Mouse (Mus musculus) CD4-positive, CD25-positive, alpha-beta regulatory T cell, adult 4 months (primary cell): ENCODE results near the gene Yif1b. TPM values are rescaled to one million over a fixed set of nuclear protein-coding genes. Genes with fewer than 3 reads are reported as not detected.

Experiments
- polyA plus RNA-seq, 2 experiments: library from polyadenylated mRNA; unstranded; fragments of 100-300 nt; shearing (Covaris generic); gene quantifications; one replicate each; pipeline ENCODE4 v1.2.1; 2017

Gene Yif1b
- polyA plus RNA-seq, 2 experiments from 2014 or later: 58.4 to 71.7 TPM

Other genes with a start within 250 kb of the Yif1b start
- under 1 TPM in 1 of 2 experiments, not detected in 1; 0.05 TPM for gene Ryr1, start 113.2 kb upstream of the Yif1b start, polyA plus RNA-seq
- 1 to 10 TPM; 1.1 to 3.2 TPM for gene Rasgrp4, start 103.5 kb upstream of the Yif1b start, polyA plus RNA-seq
- gene Fam98c, start 82.1 kb upstream of the Yif1b start, polyA plus RNA-seq: 1 to 10 TPM; 8.3 to 9.4 TPM
- not detected for gene Ggn, start 68.1 kb upstream of the Yif1b start, polyA plus RNA-seq
- under 1 TPM in 1 of 2 experiments, not detected in 1; 0.42 TPM for gene Spred3, start 67.9 kb upstream of the Yif1b start, polyA plus RNA-seq
- 100 to 1,000 TPM; 163 to 175 TPM for gene Psmd8, start 57.6 kb upstream of the Yif1b start, polyA plus RNA-seq
- gene Catsperg1, start 24.3 kb upstream of the Yif1b start, polyA plus RNA-seq: under 1 TPM; 0.44 to 0.56 TPM
- 1 to 10 TPM; 2.5 to 5.3 TPM for gene Kcnk6, start 5.8 kb upstream of the Yif1b start, polyA plus RNA-seq
- 1 to 10 TPM; 1.0 to 1.6 TPM for gene 2200002D01Rik, start 10.1 kb downstream of the Yif1b start, polyA plus RNA-seq
- gene Spint2, start 43.6 kb downstream of the Yif1b start, polyA plus RNA-seq: 10 to 100 TPM; 71.7 to 73.2 TPM
- not detected for gene Ppp1r14a, start 51.0 kb downstream of the Yif1b start, polyA plus RNA-seq
- gene Dpf1, start 65.6 kb downstream of the Yif1b start, polyA plus RNA-seq: not detected